Mouse (Mus musculus) NIH3T3 (cell line): ENCODE data around the gene Extl2.

Experiments used
- DNase-seq: peaks from one replicate; pipeline ENCODE4 v3.0.0-alpha.2; 2012; ENCODE audit warnings: low read depth

The Extl2 gene

GRCm38 (mm10) chr3:116006978-116007940, at the start of gene Extl2, which contains the start of gene Slc30a7:
TSS of gene Extl2 (plus strand) at chr3:116007462.
TSS of gene Slc30a7 (minus strand) at chr3:116007406.
- peak; percentile 91 for DNase-seq

- DNase-seq = peak; percentile 76
These were observed 45.8 kb upstream of the Extl2 start for GRCm38 (mm10) chr3:115961311-115962027.

GRCm38 (mm10) chr3:115962028-115962415, 45.2 kb upstream of the Extl2 start:
- DNase-seq = peak; percentile 85

- DNase-seq = no peak
These were observed 43.7 kb upstream of the Extl2 start for GRCm38 (mm10) chr3:115963597-115963996.

- DNase-seq = no peak
These were observed 43.2 kb upstream of the Extl2 start for GRCm38 (mm10) chr3:115964071-115964470.

- peak; percentile 90 for DNase-seq
These were observed 38.3 kb upstream of the Extl2 start for GRCm38 (mm10) chr3:115968745-115969530.

GRCm38 (mm10) chr3:115971045-115971785, 36.0 kb upstream of the Extl2 start:
- DNase-seq = no peak

- DNase-seq = no peak
These were observed 35.2 kb upstream of the Extl2 start for GRCm38 (mm10) chr3:115971891-115972646.

GRCm38 (mm10) chr3:115974228-115974627, 33.0 kb upstream of the Extl2 start:
- no peak for DNase-seq

- no peak for DNase-seq
These were observed 32.3 kb upstream of the Extl2 start for GRCm38 (mm10) chr3:115974995-115975394.

- peak; percentile 63 for DNase-seq
These were observed 28.3 kb upstream of the Extl2 start for GRCm38 (mm10) chr3:115979000-115979399.

- no peak for DNase-seq
These were observed 24.0 kb upstream of the Extl2 start for GRCm38 (mm10) chr3:115983217-115983616.

- DNase-seq = no peak
These were observed 22.6 kb upstream of the Extl2 start for GRCm38 (mm10) chr3:115984653-115985052.

- DNase-seq = no peak
These were observed 21.9 kb upstream of the Extl2 start for GRCm38 (mm10) chr3:115985183-115985892.

GRCm38 (mm10) chr3:115992103-115992502, 15.2 kb upstream of the Extl2 start:
- no peak for DNase-seq

GRCm38 (mm10) chr3:115992588-115992987, 14.7 kb upstream of the Extl2 start:
- no peak for DNase-seq

- no peak for DNase-seq
These were observed 14.2 kb upstream of the Extl2 start for GRCm38 (mm10) chr3:115993025-115993424.

GRCm38 (mm10) chr3:115996929-115997328, 10.3 kb upstream of the Extl2 start:
- DNase-seq = no peak

GRCm38 (mm10) chr3:116006284-116006977, 831 bp upstream of the Extl2 start:
- peak; percentile 46 for DNase-seq
